Mouse (Mus musculus): ENCODE data around the gene Gsta4.
"Not testable (repeated sequence)": the region's sequence is repeated elsewhere in the genome, so short reads cannot be mapped to it uniquely, and the experiment has no call there.

Gsta4 gene

GRCm38 (mm10) chr9:78185686-78186085 is 3.1 kb downstream of the Gsta4 start:
- no peak for DNase-seq

- DNase-seq = no peak
Measured at GRCm38 (mm10) chr9:78188910-78189309, 6.3 kb downstream of the Gsta4 start.

- DNase-seq = no peak
Measured at GRCm38 (mm10) chr9:78190651-78191634, 8.4 kb downstream of the Gsta4 start.

- DNase-seq = peak; percentile 67 to 75
Measured at GRCm38 (mm10) chr9:78191736-78192135, 9.2 kb downstream of the Gsta4 start.

- DNase-seq = peak in 1 of 2 experiments; percentile 69
Measured at GRCm38 (mm10) chr9:78193902-78194597, 11.5 kb downstream of the Gsta4 start.

GRCm38 (mm10) chr9:78195034-78195433 is 12.5 kb downstream of the Gsta4 start:
- DNase-seq = no peak

- no peak for DNase-seq
Measured at GRCm38 (mm10) chr9:78197801-78198200, 15.2 kb downstream of the Gsta4 start.

- no peak for DNase-seq
Measured at GRCm38 (mm10) chr9:78204194-78204593, 21.6 kb downstream of the Gsta4 start.

- DNase-seq = no peak
Measured at GRCm38 (mm10) chr9:78208956-78209355, 26.4 kb downstream of the Gsta4 start.

- no peak for DNase-seq
Measured at GRCm38 (mm10) chr9:78210079-78210478, 27.5 kb downstream of the Gsta4 start.

- DNase-seq = no peak
Measured at GRCm38 (mm10) chr9:78210821-78211220, 28.2 kb downstream of the Gsta4 start.

- no peak for DNase-seq
Measured at GRCm38 (mm10) chr9:78211521-78211920, 28.9 kb downstream of the Gsta4 start.

- DNase-seq = peak; percentile 57 to 60
Measured at GRCm38 (mm10) chr9:78212341-78213049, 29.9 kb downstream of the Gsta4 start.

- no peak for DNase-seq
Measured at GRCm38 (mm10) chr9:78217074-78217473, 34.5 kb downstream of the Gsta4 start.

- DNase-seq = no peak
Measured at GRCm38 (mm10) chr9:78222616-78223015, 40.0 kb downstream of the Gsta4 start.

GRCm38 (mm10) chr9:78223221-78223902 is 40.8 kb downstream of the Gsta4 start:
- DNase-seq = no peak

GRCm38 (mm10) chr9:78224418-78224817 is 41.8 kb downstream of the Gsta4 start:
- no peak for DNase-seq

- DNase-seq = no peak
Measured at GRCm38 (mm10) chr9:78225304-78225703, 42.7 kb downstream of the Gsta4 start.

- no peak for DNase-seq
Measured at GRCm38 (mm10) chr9:78228122-78228521, 45.5 kb downstream of the Gsta4 start.

GRCm38 (mm10) chr9:78229658-78230057 is 47.1 kb downstream of the Gsta4 start:
- DNase-seq = not testable (repeated sequence)

- not testable (repeated sequence) for DNase-seq
Measured at GRCm38 (mm10) chr9:78230461-78230860, 47.9 kb downstream of the Gsta4 start, which contains the start of gene Gsta1. Gsta1 (plus strand) TSS chr9:78230656.

GRCm38 (mm10) chr9:78233121-78233695 is 50.6 kb downstream of the Gsta4 start:
- not testable (repeated sequence) for DNase-seq
